Mouse (Mus musculus): ENCODE measurements at regions not wholly inside any gene's neighbourhood (a gene's known extent, or its start where the extent isn't known, plus 50 kb on each side); places are given as distances from the start of the nearest gene placed in this dataset.

GRCm38 (mm10) chr5:73851501-73851900 lies 200.3 kb downstream of the Spata18 start:
- WGBS = 69% methylated on average over 2 of the region's 2 CpGs
- Histone ChIP-seq H3K27ac (ENCODE audit: low read depth, low read length) (no peak overlapping the region), H3K27me3 (ENCODE audit: control insufficient read depth, insufficient read depth, low read length) (no peaks in the 10 kb centered on the region), H3K4me3 (ENCODE audit: low read depth, low read length) (no peak overlapping the region), H3K9me3 (ENCODE audit: control insufficient read depth, low read length) (no peaks in the 10 kb centered on the region), H3K4me2 (no peak overlapping the region), H3K36me3 (ENCODE audit: control insufficient read depth, insufficient read depth, low read length) (no peaks in the 10 kb centered on the region), H3K9ac (ENCODE audit: low read length) (no peak overlapping the region), H3K4me1 (ENCODE audit: control insufficient read depth, insufficient read depth, low read length) (no peaks in the 10 kb centered on the region)
- DNase-seq (ENCODE audit: low spot score, missing footprints) = no peak
- ATAC-seq (ENCODE audit: low FRiP score) = no peak

DNA sequence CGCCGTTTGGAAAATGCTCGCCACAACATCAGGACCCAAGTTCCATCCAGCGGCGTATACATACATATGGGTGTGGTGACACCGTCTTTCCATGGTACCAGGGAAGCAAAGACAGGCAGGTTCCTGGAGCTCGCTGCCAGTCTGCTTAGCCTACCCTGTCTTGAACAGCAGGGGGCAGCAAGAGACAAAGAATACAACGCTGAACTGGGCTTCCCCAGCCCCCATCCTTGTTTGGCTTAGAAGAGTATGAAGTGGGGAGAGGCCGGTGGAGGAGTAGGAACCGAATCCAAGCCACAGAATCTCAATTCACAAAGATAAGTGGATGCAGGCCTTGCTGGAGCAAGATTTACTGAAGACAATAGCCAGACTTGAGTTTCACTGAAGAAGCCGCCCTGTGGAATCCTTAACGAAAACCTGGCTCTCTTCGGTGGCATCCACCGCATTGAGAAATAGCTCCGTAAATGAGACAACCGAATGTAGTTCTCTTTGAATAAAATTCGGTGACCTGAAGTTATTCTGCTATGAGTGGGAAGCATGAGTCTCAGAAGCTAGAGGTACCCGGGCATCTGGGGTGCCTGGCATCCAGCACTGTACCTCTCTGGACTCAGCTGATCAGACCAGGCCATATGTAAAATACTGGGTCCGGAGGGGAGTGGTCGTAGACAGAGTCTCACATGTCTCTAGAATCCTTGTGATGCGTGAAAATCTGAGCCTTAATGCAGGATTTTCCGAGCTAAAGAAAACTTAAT lies 203.0 kb downstream of the Spata18 start:
- Histone ChIP-seq H3K36me3 (ENCODE audit: control insufficient read depth, insufficient read depth, low read length) (no peaks in the 10 kb centered on the region), H3K27me3 (ENCODE audit: control insufficient read depth, insufficient read depth, low read length) (no peaks in the 10 kb centered on the region), H3K27ac (ENCODE audit: low read depth, low read length) (no peak overlapping the region), H3K9me3 (ENCODE audit: control insufficient read depth, low read length) (no peaks in the 10 kb centered on the region), H3K9ac (ENCODE audit: low read length) (peak overlapping the region; percentile 36; the same call in 1 of the 2 replicates), H3K4me3 (ENCODE audit: low read depth, low read length) (no peak overlapping the region), H3K4me1 (ENCODE audit: control insufficient read depth, insufficient read depth, low read length) (no peaks in the 10 kb centered on the region), H3K4me2 (peak overlapping the region; percentile 17; the same call in 1 of the 2 replicates)
- peak; percentile 96 for DNase-seq (ENCODE audit: low spot score, missing footprints)
- WGBS = 49% methylated on average over 22 of the region's 22 CpGs
- peak; percentile 85; the same call in 1 of the 2 replicates for ATAC-seq (ENCODE audit: low FRiP score)

GRCm38 (mm10) chr5:73854774-73855371 lies 203.7 kb downstream of the Spata18 start:
- DNase-seq (ENCODE audit: low spot score, missing footprints) = peak; percentile 87
- Histone ChIP-seq H3K4me3 (ENCODE audit: low read depth, low read length) (no peak overlapping the region), H3K9ac (ENCODE audit: low read length) (no peak overlapping the region), H3K4me1 (ENCODE audit: control insufficient read depth, insufficient read depth, low read length) (no peaks in the 10 kb centered on the region), H3K9me3 (ENCODE audit: control insufficient read depth, low read length) (no peaks in the 10 kb centered on the region), H3K4me2 (no peak overlapping the region), H3K27me3 (ENCODE audit: control insufficient read depth, insufficient read depth, low read length) (no peaks in the 10 kb centered on the region), H3K27ac (ENCODE audit: low read depth, low read length) (no peak overlapping the region), H3K36me3 (ENCODE audit: control insufficient read depth, insufficient read depth, low read length) (no peaks in the 10 kb centered on the region)
- no peak for ATAC-seq (ENCODE audit: low FRiP score)
- WGBS = 88% methylated on average over 18 of the region's 18 CpGs

GRCm38 (mm10) chr5:73859320-73859719 lies 208.1 kb downstream of the Spata18 start:
- H3K27ac ChIP-seq (ENCODE audit: low read depth, low read length) = no peak overlapping the region
- H3K9ac ChIP-seq (ENCODE audit: low read length) = no peak overlapping the region
- no peak overlapping the region for H3K4me3 ChIP-seq (ENCODE audit: low read depth, low read length)
- no peak for ATAC-seq (ENCODE audit: low FRiP score)
- H3K9me3 ChIP-seq (ENCODE audit: control insufficient read depth, low read length) = no peaks in the 10 kb centered on the region
- 82% methylated on average over 1 of the region's 1 CpGs for WGBS
- H3K36me3 ChIP-seq (ENCODE audit: control insufficient read depth, insufficient read depth, low read length) = no peaks in the 10 kb centered on the region
- DNase-seq (ENCODE audit: low spot score, missing footprints) = peak; percentile 78
- H3K4me1 ChIP-seq (ENCODE audit: control insufficient read depth, insufficient read depth, low read length) = no peaks in the 10 kb centered on the region
- no peaks in the 10 kb centered on the region for H3K27me3 ChIP-seq (ENCODE audit: control insufficient read depth, insufficient read depth, low read length)
- H3K4me2 ChIP-seq = no peak overlapping the region

GRCm38 (mm10) chr5:73864138-73864761 lies 204.0 kb downstream of the Usp46 start:
- H3K36me3 ChIP-seq (ENCODE audit: control insufficient read depth, insufficient read depth, low read length) = no peaks in the 10 kb centered on the region

GRCm38 (mm10) chr5:73872641-73873421 lies 195.4 kb downstream of the Usp46 start:
- WGBS = 81% methylated on average over 9 of the region's 9 CpGs
- H3K4me1 ChIP-seq (ENCODE audit: control insufficient read depth, insufficient read depth, low read length) = no peaks in the 10 kb centered on the region
- no peak overlapping the region for H3K27ac ChIP-seq (ENCODE audit: low read depth, low read length)
- H3K4me3 ChIP-seq (ENCODE audit: low read depth, low read length) = no peak overlapping the region
- no peak overlapping the region for H3K9ac ChIP-seq (ENCODE audit: low read length)
- H3K27me3 ChIP-seq (ENCODE audit: control insufficient read depth, insufficient read depth, low read length) = no peaks in the 10 kb centered on the region
- H3K4me2 ChIP-seq = no peak overlapping the region
- peak; percentile 73 for DNase-seq (ENCODE audit: low spot score, missing footprints)
- no peaks in the 10 kb centered on the region for H3K36me3 ChIP-seq (ENCODE audit: control insufficient read depth, insufficient read depth, low read length)
- no peaks in the 10 kb centered on the region for H3K9me3 ChIP-seq (ENCODE audit: control insufficient read depth, low read length)
- ATAC-seq (ENCODE audit: low FRiP score) = no peak

More at GRCm38 (mm10) chr5:73864138-73864761, 204.0 kb downstream of the Usp46 start:
- Histone ChIP-seq H3K9me3 (ENCODE audit: control insufficient read depth, low read length) (no peaks in the 10 kb centered on the region), H3K4me2 (no peak overlapping the region), H3K4me1 (ENCODE audit: control insufficient read depth, insufficient read depth, low read length) (no peaks in the 10 kb centered on the region), H3K27ac (ENCODE audit: low read depth, low read length) (no peak overlapping the region), H3K4me3 (ENCODE audit: low read depth, low read length) (no peak overlapping the region), H3K9ac (ENCODE audit: low read length) (no peak overlapping the region), H3K27me3 (ENCODE audit: control insufficient read depth, insufficient read depth, low read length) (no peaks in the 10 kb centered on the region)
- DNase-seq (ENCODE audit: low spot score, missing footprints) (peak; percentile 92), ATAC-seq (ENCODE audit: low FRiP score) (no peak)
- WGBS = 76% methylated on average over 9 of the region's 9 CpGs

- no peak overlapping the region for H3K4me2 ChIP-seq
- no peaks in the 10 kb centered on the region for H3K4me1 ChIP-seq (ENCODE audit: control insufficient read depth, insufficient read depth, low read length)
- no peak overlapping the region for H3K4me3 ChIP-seq (ENCODE audit: low read depth, low read length)
- H3K27me3 ChIP-seq (ENCODE audit: control insufficient read depth, insufficient read depth, low read length) = no peaks in the 10 kb centered on the region
- 83% methylated on average over 1 of the region's 1 CpGs for WGBS
- no peaks in the 10 kb centered on the region for H3K36me3 ChIP-seq (ENCODE audit: control insufficient read depth, insufficient read depth, low read length)
- no peaks in the 10 kb centered on the region for H3K9me3 ChIP-seq (ENCODE audit: control insufficient read depth, low read length)
- H3K27ac ChIP-seq (ENCODE audit: low read depth, low read length) = no peak overlapping the region
- ATAC-seq (ENCODE audit: low FRiP score) (no peak), DNase-seq (ENCODE audit: low spot score, missing footprints) (no peak)
- no peak overlapping the region for H3K9ac ChIP-seq (ENCODE audit: low read length)
These were observed 193.5 kb downstream of the Usp46 start for GRCm38 (mm10) chr5:73874770-73875169.

DNA sequence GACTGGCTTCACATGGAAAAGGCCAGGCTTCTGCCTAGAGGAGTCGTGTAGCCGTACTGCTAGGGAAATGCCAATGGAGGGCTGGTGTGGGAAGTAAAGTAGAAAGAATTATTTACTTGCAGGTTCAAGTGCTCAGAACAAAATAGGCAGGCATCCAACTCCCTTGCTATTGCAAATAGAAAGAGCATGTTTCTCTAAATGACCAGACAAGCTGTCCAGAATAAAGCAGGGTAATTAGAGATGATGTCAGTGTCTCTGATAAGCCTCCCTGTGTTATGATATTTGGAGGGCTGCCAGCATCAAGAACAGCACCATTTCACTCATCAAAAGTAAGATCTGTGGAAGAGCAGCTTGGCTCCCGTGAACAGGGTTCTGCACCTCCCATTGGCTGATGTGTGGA lies 192.4 kb downstream of the Usp46 start:
- ATAC-seq (ENCODE audit: low FRiP score) (no peak), DNase-seq (ENCODE audit: low spot score, missing footprints) (peak; percentile 41)
- no peak overlapping the region for H3K4me3 ChIP-seq (ENCODE audit: low read depth, low read length)
- H3K27ac ChIP-seq (ENCODE audit: low read depth, low read length) = no peak overlapping the region
- no peaks in the 10 kb centered on the region for H3K36me3 ChIP-seq (ENCODE audit: control insufficient read depth, insufficient read depth, low read length)
- WGBS = 87% methylated on average over 3 of the region's 3 CpGs
- no peaks in the 10 kb centered on the region for H3K27me3 ChIP-seq (ENCODE audit: control insufficient read depth, insufficient read depth, low read length)
- H3K4me2 ChIP-seq = no peak overlapping the region
- H3K9me3 ChIP-seq (ENCODE audit: control insufficient read depth, low read length) = no peaks in the 10 kb centered on the region
- no peaks in the 10 kb centered on the region for H3K4me1 ChIP-seq (ENCODE audit: control insufficient read depth, insufficient read depth, low read length)
- no peak overlapping the region for H3K9ac ChIP-seq (ENCODE audit: low read length)

Data from midbrain, embryonic 11.5 days (tissue).